Mouse (Mus musculus) thymus, adult 2 months (tissue): ENCODE measurements around the gene Col13a1. TPM values are rescaled to one million over a fixed set of nuclear protein-coding genes. Genes with fewer than 3 reads are reported as not detected.

ENCODE experiments used
- DNase-seq: peaks from one replicate; pipeline ENCODE4 v3.0.0; 2021
- H3K27ac ChIP-seq: fragments of 200-500 bp; 2 replicates; pipeline ENCODE4 v1.5.1; 2012; ENCODE audit warnings: low read length, control low read depth; ENCODE audit not compliant: control insufficient read depth, insufficient read depth
- H3K27me3 ChIP-seq: fragments of 200-500 bp; 2 replicates; pipeline ENCODE4 v1.6.1; 2012; ENCODE audit warnings: mild to moderate bottlenecking, low read length, moderate library complexity, mixed read lengths; ENCODE audit not compliant: control insufficient read depth, insufficient read depth
- H3K36me3 ChIP-seq: fragments of 200-500 bp; 2 replicates; pipeline ENCODE4 v1.6.1; 2012; ENCODE audit warnings: mild to moderate bottlenecking, low read length, moderate library complexity; ENCODE audit not compliant: control insufficient read depth, insufficient read depth
- H3K4me1 ChIP-seq: fragments of 200-500 bp; replicated peaks from 2 replicates; pipeline ENCODE4 v1.6.1; 2012; ENCODE audit warnings: low read length; ENCODE audit not compliant: control insufficient read depth, insufficient read depth
- H3K4me3 ChIP-seq: fragments of 200-500 bp; 2 replicates; pipeline ENCODE4 v1.5.1; 2012; ENCODE audit warnings: mild to moderate bottlenecking, low read length, control low read depth, moderate library complexity; ENCODE audit not compliant: control insufficient read depth, insufficient read depth
- CTCF ChIP-seq: fragments of 200-500 bp; IDR thresholded peaks from 2 replicates; pipeline ENCODE4 v1.5.1; 2012; ENCODE audit warnings: mild to moderate bottlenecking, control low read depth, low read length, moderate library complexity, borderline replicate concordance; ENCODE audit not compliant: control insufficient read depth, poor library complexity, insufficient read depth; ENCODE audit errors: extremely low read depth
- POLR2A ChIP-seq: fragments of 200-500 bp; IDR thresholded peaks from 2 replicates; pipeline ENCODE4 v1.6.1; 2012; ENCODE audit warnings: mild to moderate bottlenecking, low read length, control low read depth, moderate library complexity; ENCODE audit not compliant: control insufficient read depth, poor library complexity, insufficient read depth; ENCODE audit errors: extremely low read depth
- WGBS: fragments of 180-500 bp; shearing (Covaris S2); methylation state at CpG from one replicate; pipeline ENCODE4 v1.1.7; 2018; 5-methylcytosine and 5-hydroxymethylcytosine counted together
- polyA plus RNA-seq: library from polyadenylated mRNA; depleted of rRNA; stranded (reverse); fragments of >200 nt; gene quantifications from 2 replicates; pipeline ENCODE4 v1.2.3, GENCODE M21; 2012

The Col13a1 gene
- polyA plus RNA-seq, 1 experiment = 0.13 TPM

- DNase-seq = no peak
- H3K4me3 ChIP-seq = no peak overlapping the region
- no peaks in the 10 kb centered on the region for H3K36me3 ChIP-seq
- H3K27me3 ChIP-seq = no peaks in the 10 kb centered on the region
- TF ChIP-seq CTCF (no peak), POLR2A (no peak)
- no peaks in the 10 kb centered on the region for H3K4me1 ChIP-seq
- WGBS = 94% methylated on average over 32 of the region's 32 CpGs
- no peak overlapping the region for H3K27ac ChIP-seq
Observed at GRCm38 (mm10) chr10:61827950-61828936, 150.7 kb downstream of the Col13a1 start.

DNA sequence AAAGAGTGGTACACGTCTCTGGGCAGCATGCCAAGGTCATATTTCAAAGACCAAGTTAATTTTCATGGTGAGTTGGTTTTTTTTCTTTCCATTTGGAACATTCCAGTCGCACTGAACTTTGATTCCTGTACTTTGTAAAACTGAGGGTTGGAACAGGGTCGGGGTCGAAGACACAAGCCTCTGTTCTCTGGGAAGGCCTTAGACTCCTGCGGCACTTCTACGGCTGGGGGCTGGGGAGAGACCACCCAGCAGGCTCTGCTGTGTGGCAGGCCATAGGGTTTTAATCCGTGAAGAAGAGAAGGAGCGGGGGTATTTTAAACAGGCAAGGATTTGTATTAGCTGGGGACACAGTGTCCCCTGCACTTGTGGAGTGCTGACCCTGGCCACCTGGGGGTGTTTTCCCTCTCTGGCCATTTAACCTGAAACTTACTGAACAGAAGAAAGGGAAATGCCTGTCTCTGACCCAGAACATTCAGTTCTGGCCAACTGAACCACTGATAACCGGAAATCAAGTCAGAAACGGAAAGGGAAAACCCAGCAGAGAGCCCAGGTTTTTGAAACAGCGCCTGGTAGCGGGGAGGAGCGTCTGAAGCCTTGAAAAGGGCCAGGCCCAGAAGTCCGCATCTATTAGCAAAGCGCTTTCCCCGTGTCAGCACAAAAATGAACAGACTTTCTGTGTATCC lies 152.0 kb downstream of the Col13a1 start:
- WGBS = 63% methylated on average over 16 of the region's 16 CpGs
- Histone ChIP-seq H3K36me3 (no peaks in the 10 kb centered on the region), H3K4me3 (no peak overlapping the region), H3K4me1 (no peaks in the 10 kb centered on the region), H3K27ac (no peak overlapping the region), H3K27me3 (no peaks in the 10 kb centered on the region)
- DNase-seq = no peak
- no peak for TF ChIP-seq CTCF
- TF ChIP-seq POLR2A = no peak

GRCm38 (mm10) chr10:61825979-61826752 lies 152.7 kb downstream of the Col13a1 start:
- 68% methylated on average over 13 of the region's 13 CpGs for WGBS
- Histone ChIP-seq H3K27ac (no peak overlapping the region), H3K36me3 (no peaks in the 10 kb centered on the region), H3K4me3 (no peak overlapping the region), H3K4me1 (no peaks in the 10 kb centered on the region), H3K27me3 (no peaks in the 10 kb centered on the region)
- no peak for DNase-seq
- TF ChIP-seq CTCF = no peak

DNA sequence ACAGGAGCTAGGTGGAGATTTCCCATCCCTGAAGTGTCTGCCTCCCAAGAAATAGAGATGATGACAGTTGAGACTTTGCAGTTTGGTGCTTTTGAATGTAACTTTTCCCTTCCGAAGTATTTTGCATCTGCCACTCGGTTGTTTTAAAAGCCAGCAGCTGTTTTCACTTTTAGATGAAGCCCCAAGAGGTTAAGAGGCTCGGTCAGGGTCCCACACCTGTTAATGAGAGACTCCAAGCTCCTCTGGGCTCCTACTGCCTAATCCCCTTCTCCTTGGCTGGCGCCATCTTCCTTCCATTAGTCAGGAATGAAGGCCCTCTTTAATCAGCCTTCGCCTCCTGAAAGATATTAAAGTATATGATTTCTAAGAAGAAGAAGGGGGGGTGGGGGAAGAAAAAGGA lies 153.4 kb downstream of the Col13a1 start:
- DNase-seq = no peak
- no peaks in the 10 kb centered on the region for H3K4me1 ChIP-seq
- no peak overlapping the region for H3K27ac ChIP-seq
- H3K36me3 ChIP-seq = no peaks in the 10 kb centered on the region
- no peak overlapping the region for H3K4me3 ChIP-seq
- 50% methylated on average over 5 of the region's 5 CpGs for WGBS
- H3K27me3 ChIP-seq = no peaks in the 10 kb centered on the region
- TF ChIP-seq CTCF (no peak), POLR2A (no peak)

DNA sequence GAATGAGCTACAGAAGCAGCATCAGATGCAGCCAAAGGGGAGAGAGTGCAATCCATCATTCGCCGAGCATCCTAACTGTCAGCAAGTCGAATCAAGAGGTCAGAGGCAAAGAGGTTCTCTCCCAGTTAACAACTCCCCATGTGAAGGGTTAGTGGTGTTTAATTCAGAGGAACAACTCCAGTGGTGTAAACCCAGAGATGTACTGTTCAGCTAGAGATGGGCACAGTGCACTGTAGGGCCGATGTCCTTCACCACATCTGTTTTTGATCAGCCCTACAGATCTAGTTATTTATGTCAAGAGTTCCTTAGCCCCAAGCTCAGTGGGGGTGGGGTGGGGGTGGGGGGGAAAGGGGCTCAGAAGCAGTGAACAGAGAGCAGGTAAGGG lies 155.2 kb downstream of the Col13a1 start:
- no peaks in the 10 kb centered on the region for H3K36me3 ChIP-seq
- no peak for DNase-seq
- WGBS = 88% methylated on average over 4 of the region's 4 CpGs
- H3K27ac ChIP-seq = no peak overlapping the region
- H3K4me1 ChIP-seq = no peaks in the 10 kb centered on the region
- no peak for TF ChIP-seq CTCF
- TF ChIP-seq POLR2A = no peak
- no peaks in the 10 kb centered on the region for H3K27me3 ChIP-seq
- H3K4me3 ChIP-seq = no peak overlapping the region

DNA sequence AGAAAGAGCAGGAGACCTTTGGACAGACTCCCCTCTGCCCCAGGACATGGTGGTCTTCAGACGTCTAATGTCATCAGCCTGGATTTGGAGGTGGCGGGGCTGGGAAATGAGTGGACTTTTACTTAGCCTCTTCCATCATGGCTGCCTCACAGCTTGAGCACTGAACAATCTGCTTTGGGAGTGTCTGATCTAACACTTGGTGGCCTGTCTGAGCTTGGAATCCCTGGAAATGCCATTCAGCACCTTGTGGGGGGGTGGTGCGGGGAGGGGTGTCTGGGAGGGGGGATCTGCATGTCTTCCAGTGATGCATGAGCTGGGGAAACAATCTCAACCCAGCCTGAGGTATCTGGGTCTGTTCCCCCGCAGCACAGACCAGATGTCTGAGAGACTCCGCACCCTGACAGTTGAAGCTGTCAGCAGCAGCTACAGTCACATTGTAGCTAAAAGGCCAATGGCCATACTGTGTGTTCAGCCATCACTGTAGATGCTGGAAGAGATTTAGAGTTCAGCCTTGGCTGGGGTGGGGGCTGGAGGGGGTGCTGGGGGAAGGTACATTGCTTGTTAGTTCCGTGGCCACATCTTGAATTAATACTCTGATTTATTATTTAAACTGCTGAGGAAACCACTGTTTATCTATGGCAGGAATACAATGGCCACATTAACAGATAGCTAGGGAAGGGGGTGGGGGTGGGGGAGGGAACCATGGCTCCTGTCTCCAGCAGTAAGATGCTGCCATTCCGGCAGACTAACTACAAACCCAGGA lies 155.8 kb downstream of the Col13a1 start:
- WGBS = 91% methylated on average over 7 of the region's 7 CpGs
- no peak for TF ChIP-seq CTCF
- no peak for TF ChIP-seq POLR2A
- H3K27me3 ChIP-seq = no peaks in the 10 kb centered on the region

More for the DNA sequence above, 155.8 kb downstream of the Col13a1 start:
- Histone ChIP-seq H3K27ac (no peak overlapping the region), H3K4me3 (no peak overlapping the region), H3K36me3 (no peaks in the 10 kb centered on the region), H3K4me1 (no peaks in the 10 kb centered on the region)
- DNase-seq = no peak
